Mouse (Mus musculus) midbrain, embryonic 15.5 days (tissue): Measurements from ENCODE around the gene Card10. TPM values are rescaled to one million over a fixed set of nuclear protein-coding genes. Genes with fewer than 3 reads are reported as not detected.

Source experiments
- ATAC-seq: fragments of 200-750 bp; cut with Nextera tagmentation; replicated peaks from 2 replicates; pipeline ENCODE4 v1.8.0; 2017; ENCODE audit warnings: moderate TSS enrichment
- H3K27ac ChIP-seq: fragments of 300-500 bp; sonication (generic); 2 replicates; pipeline ENCODE4 v1.5.1; 2015; ENCODE audit warnings: mild to moderate bottlenecking, inconsistent platforms
- H3K27me3 ChIP-seq: fragments of 300-500 bp; sonication (generic); replicated peaks from 2 replicates; pipeline ENCODE4 v1.6.1; 2015; ENCODE audit warnings: inconsistent platforms
- H3K36me3 ChIP-seq: fragments of 300-500 bp; sonication (generic); replicated peaks from 2 replicates; pipeline ENCODE4 v1.6.1; 2015; ENCODE audit warnings: inconsistent platforms
- H3K4me1 ChIP-seq: fragments of 300-500 bp; sonication (generic); 2 replicates; pipeline ENCODE4 v1.6.1; 2015; ENCODE audit warnings: inconsistent platforms
- H3K4me2 ChIP-seq: fragments of 300-500 bp; sonication (generic); 2 replicates; pipeline ENCODE4 v1.6.1; 2015; ENCODE audit warnings: inconsistent platforms, mild to moderate bottlenecking, moderate library complexity
- H3K4me3 ChIP-seq: fragments of 300-500 bp; sonication (generic); 2 replicates; pipeline ENCODE4 v1.5.1; 2015; ENCODE audit warnings: mild to moderate bottlenecking, inconsistent platforms
- H3K9ac ChIP-seq: fragments of 300-500 bp; sonication (generic); 2 replicates; pipeline ENCODE4 v1.6.1; 2015; ENCODE audit warnings: mild to moderate bottlenecking, inconsistent platforms
- H3K9me3 ChIP-seq: fragments of 300-500 bp; sonication (generic); 2 replicates; pipeline ENCODE4 v1.6.1; 2016; ENCODE audit warnings: inconsistent platforms
- WGBS: fragments of 180-500 bp; shearing (Covaris S2); methylation state at CpG from one replicate; pipeline ENCODE4 v1.1.7; 2015; ENCODE audit warnings: mixed read lengths; 5-methylcytosine and 5-hydroxymethylcytosine counted together
- polyA plus RNA-seq: library from polyadenylated mRNA; unstranded; fragments of >200 nt; fragmentation: Nextera tagmentation; extraction: Ambion mirVana; gene quantifications from 2 replicates; pipeline ENCODE4 v1.2.1, GENCODE M21; 2015

Card10 gene
- polyA plus RNA-seq, 1 experiment from 2014 or later, result 2.1 TPM

- no peak for ATAC-seq
- H3K27ac ChIP-seq, result no peak overlapping the region
These were observed 44.7 kb downstream of the Card10 start for GRCm38 (mm10) chr15:78758132-78758531.

GRCm38 (mm10) chr15:78755966-78756725 is 46.7 kb downstream of the Card10 start:
- H3K27ac ChIP-seq, result no peak overlapping the region
- peaks cover 5% of the 10 kb centered on the region; the same call in 1 of the 2 replicates for H3K4me1 ChIP-seq
- H3K36me3 ChIP-seq, result no peaks in the 10 kb centered on the region
- H3K27me3 ChIP-seq, result no peaks in the 10 kb centered on the region
- no peak overlapping the region for H3K9ac ChIP-seq
- H3K4me2 ChIP-seq, result no peak overlapping the region
- H3K9me3 ChIP-seq, result no peaks in the 10 kb centered on the region
- no peak for ATAC-seq
- H3K4me3 ChIP-seq, result no peak overlapping the region
- 83% methylated on average over 12 of the region's 12 CpGs for WGBS

More at GRCm38 (mm10) chr15:78758132-78758531, 44.7 kb downstream of the Card10 start:
- Histone ChIP-seq H3K9me3 (no peaks in the 10 kb centered on the region), H3K27me3 (no peaks in the 10 kb centered on the region), H3K4me1 (peaks cover 2% of the 10 kb centered on the region; the same call in 1 of the 2 replicates), H3K4me3 (no peak overlapping the region), H3K36me3 (no peaks in the 10 kb centered on the region), H3K4me2 (no peak overlapping the region), H3K9ac (no peak overlapping the region)
- 91% methylated on average over 6 of the region's 6 CpGs for WGBS

- Histone ChIP-seq H3K9me3 (no peaks in the 10 kb centered on the region), H3K4me3 (no peak overlapping the region), H3K27me3 (no peaks in the 10 kb centered on the region), H3K36me3 (no peaks in the 10 kb centered on the region), H3K4me1 (peaks cover 13% of the 10 kb centered on the region), H3K4me2 (no peak overlapping the region), H3K27ac (no peak overlapping the region), H3K9ac (no peak overlapping the region)
- 74% methylated on average over 3 of the region's 3 CpGs for WGBS
- no peak for ATAC-seq
These were observed 47.6 kb downstream of the Card10 start for GRCm38 (mm10) chr15:78755226-78755625.

- Histone ChIP-seq H3K4me2 (no peak overlapping the region), H3K27ac (no peak overlapping the region), H3K9me3 (no peaks in the 10 kb centered on the region), H3K4me1 (peaks cover 13% of the 10 kb centered on the region), H3K36me3 (no peaks in the 10 kb centered on the region), H3K9ac (no peak overlapping the region), H3K4me3 (no peak overlapping the region), H3K27me3 (no peaks in the 10 kb centered on the region)
- WGBS, result 77% methylated on average over 5 of the region's 5 CpGs
- no peak for ATAC-seq
These were observed 48.7 kb downstream of the Card10 start for GRCm38 (mm10) chr15:78754144-78754543.

GRCm38 (mm10) chr15:78752991-78753390 is 49.9 kb downstream of the Card10 start:
- Histone ChIP-seq H3K4me2 (no peak overlapping the region), H3K27ac (no peak overlapping the region), H3K9me3 (no peaks in the 10 kb centered on the region), H3K4me3 (no peak overlapping the region), H3K36me3 (no peaks in the 10 kb centered on the region), H3K4me1 (peaks cover 13% of the 10 kb centered on the region), H3K27me3 (no peaks in the 10 kb centered on the region), H3K9ac (no peak overlapping the region)
- no peak for ATAC-seq

- no peak overlapping the region for H3K4me2 ChIP-seq
- WGBS, result 43% methylated on average over 6 of the region's 6 CpGs
- H3K9me3 ChIP-seq, result no peaks in the 10 kb centered on the region
- peaks cover 13% of the 10 kb centered on the region for H3K4me1 ChIP-seq
- ATAC-seq, result peak; percentile 42; the same call in 1 of the 2 replicates
- no peaks in the 10 kb centered on the region for H3K27me3 ChIP-seq
- H3K36me3 ChIP-seq, result no peaks in the 10 kb centered on the region
- no peak overlapping the region for H3K9ac ChIP-seq
- no peak overlapping the region for H3K27ac ChIP-seq
- no peak overlapping the region for H3K4me3 ChIP-seq
These were observed 52.1 kb downstream of the Card10 start for GRCm38 (mm10) chr15:78750608-78751350.

- no peaks in the 10 kb centered on the region for H3K27me3 ChIP-seq
- no peak overlapping the region for H3K27ac ChIP-seq
- H3K4me1 ChIP-seq, result peaks cover 13% of the 10 kb centered on the region
- 60% methylated on average over 5 of the region's 5 CpGs for WGBS
- no peaks in the 10 kb centered on the region for H3K9me3 ChIP-seq
- no peak overlapping the region for H3K4me3 ChIP-seq
- H3K9ac ChIP-seq, result no peak overlapping the region
- H3K36me3 ChIP-seq, result no peaks in the 10 kb centered on the region
- no peak for ATAC-seq
- no peak overlapping the region for H3K4me2 ChIP-seq
These were observed 53.0 kb downstream of the Card10 start for GRCm38 (mm10) chr15:78749855-78750254.

- whole genome bisulfite sequencing, result 6% methylated on average over 5 of the region's 5 CpGs
- no peak overlapping the region for H3K27ac ChIP-seq
- H3K4me3 ChIP-seq, result no peak overlapping the region
- H3K27me3 ChIP-seq, result no peaks in the 10 kb centered on the region
- no peaks in the 10 kb centered on the region for H3K36me3 ChIP-seq
- no peak overlapping the region for H3K4me2 ChIP-seq
- H3K4me1 ChIP-seq, result 0 out of 2 replicates have a peak, but pooled peaks cover 2% of the 10 kb centered on the region
- no peaks in the 10 kb centered on the region for H3K9me3 ChIP-seq
- H3K9ac ChIP-seq, result no peak overlapping the region
- ATAC-seq, result 0 out of 2 replicates have a peak, but pooled peaks have one; percentile 58
These were observed 58.6 kb downstream of the Card10 start for GRCm38 (mm10) chr15:78744206-78744605.

GRCm38 (mm10) chr15:78742831-78743230 is 60.0 kb downstream of the Card10 start:
- no peak overlapping the region for H3K4me3 ChIP-seq
- H3K4me1 ChIP-seq, result 0 out of 2 replicates have a peak, but pooled peaks cover 2% of the 10 kb centered on the region
- no peak overlapping the region for H3K9ac ChIP-seq
- H3K27ac ChIP-seq, result no peak overlapping the region
- H3K9me3 ChIP-seq, result no peaks in the 10 kb centered on the region
- no peak overlapping the region for H3K4me2 ChIP-seq
- no peaks in the 10 kb centered on the region for H3K27me3 ChIP-seq
- no peak for ATAC-seq
- WGBS, result 72% methylated on average over 9 of the region's 10 CpGs
- no peaks in the 10 kb centered on the region for H3K36me3 ChIP-seq

GRCm38 (mm10) chr15:78740662-78741061 is 62.2 kb downstream of the Card10 start:
- Histone ChIP-seq H3K36me3 (no peaks in the 10 kb centered on the region), H3K27me3 (no peaks in the 10 kb centered on the region), H3K4me2 (no peak overlapping the region), H3K27ac (no peak overlapping the region), H3K9ac (no peak overlapping the region), H3K4me1 (peaks cover 21% of the 10 kb centered on the region), H3K4me3 (no peak overlapping the region), H3K9me3 (no peaks in the 10 kb centered on the region)
- 77% methylated on average over 12 of the region's 12 CpGs for WGBS
- ATAC-seq, result no peak

- H3K27me3 ChIP-seq, result no peaks in the 10 kb centered on the region
- no peak overlapping the region for H3K4me3 ChIP-seq
- 65% methylated on average over 6 of the region's 6 CpGs for WGBS
- H3K4me2 ChIP-seq, result no peak overlapping the region
- H3K9me3 ChIP-seq, result no peaks in the 10 kb centered on the region
- no peak for ATAC-seq
- H3K4me1 ChIP-seq, result peaks cover 25% of the 10 kb centered on the region
- no peaks in the 10 kb centered on the region for H3K36me3 ChIP-seq
- no peak overlapping the region for H3K9ac ChIP-seq
- H3K27ac ChIP-seq, result peak overlapping the region; percentile 79; the same call in 1 of the 2 replicates
These were observed 65.7 kb downstream of the Card10 start for GRCm38 (mm10) chr15:78737146-78737545.

GRCm38 (mm10) chr15:78736681-78737100 is 66.2 kb downstream of the Card10 start:
- Histone ChIP-seq H3K27me3 (no peaks in the 10 kb centered on the region), H3K4me2 (no peak overlapping the region), H3K9me3 (no peaks in the 10 kb centered on the region), H3K36me3 (no peaks in the 10 kb centered on the region), H3K27ac (peak overlapping the region; percentile 79), H3K9ac (no peak overlapping the region), H3K4me3 (no peak overlapping the region), H3K4me1 (peaks cover 25% of the 10 kb centered on the region)
- WGBS, result 28% methylated on average over 7 of the region's 7 CpGs
- ATAC-seq, result peak; percentile 46; the same call in 1 of the 2 replicates
